In genomic region chr12:84233488-84234100, GRCm38 (mm10) we compare ENCODE assay signal across 31 mouse cellular contexts. TPM values are rescaled to one million over a fixed set of nuclear protein-coding genes. Genes with fewer than 3 reads are reported as not detected.
A peak's percentile ranks its signal among the peaks of the same experiment; 100 is the strongest.
DNase-seq lines count a peak whose midpoint lies in the region; ATAC-seq and TF ChIP-seq lines count a peak whose summit lies in the region.
"Had no signal": no experiment of that assay in that cellular context is flagged by ENCODE, and none has a peak within 500 bp of the region (broad histone marks: within the 10 kb centered on the region; RNA-seq: fewer than 3 reads in every experiment).

No protein-coding gene starts in this region.

- no peak overlapping the region for H3K4me3 ChIP-seq in liver, adult 2 months (ENCODE audit: insufficient read depth, low read depth, low read length)
- H3K4me3 ChIP-seq in intestine, postnatal 0 days (ENCODE audit: low read depth, low read length) = no peak overlapping the region
- H3K4me3 ChIP-seq in liver, embryonic 16.5 days (ENCODE audit: low read depth, low read length) = no peak overlapping the region
- H3K4me3 ChIP-seq in gastrocnemius, adult 2 months = no peak overlapping the region
- H3K4me3 ChIP-seq: embryonic facial prominence, embryonic 12.5 days; heart, adult 2 months; heart, embryonic 12.5 days; hindbrain, embryonic 15.5 days; layer of hippocampus, adult 2 months; left cerebral cortex, adult 2 months; midbrain, embryonic 10.5 days; midbrain, embryonic 15.5 days; neural tube, embryonic 15.5 days had no signal

- H3K27ac ChIP-seq in liver, adult 2 months (replicated peaks; ENCODE audit: insufficient read depth, low read depth, low read length) = no peak overlapping the region
- H3K27ac ChIP-seq in intestine, postnatal 0 days (ENCODE audit: low read depth, low read length) = peak overlapping the region; percentile 66
- no peak overlapping the region for H3K27ac ChIP-seq in liver, embryonic 16.5 days (ENCODE audit: low read length)
- no peak overlapping the region for H3K27ac ChIP-seq in gastrocnemius, adult 2 months
- H3K27ac ChIP-seq: embryonic facial prominence, embryonic 12.5 days; heart, adult 2 months; hindbrain, embryonic 15.5 days; layer of hippocampus, adult 2 months; left cerebral cortex, adult 2 months; midbrain, embryonic 10.5 days; midbrain, embryonic 15.5 days; neural tube, embryonic 15.5 days had no signal

- H3K36me3 ChIP-seq in liver, adult 2 months (ENCODE audit: control insufficient read depth, insufficient read depth, low read length) = no peaks in the 10 kb centered on the region
- no peaks in the 10 kb centered on the region for H3K36me3 ChIP-seq in intestine, postnatal 0 days (ENCODE audit: control insufficient read depth, insufficient read depth)
- H3K36me3 ChIP-seq in liver, embryonic 16.5 days (ENCODE audit: control insufficient read depth, insufficient read depth) = no peaks in the 10 kb centered on the region
- H3K36me3 ChIP-seq: embryonic facial prominence, embryonic 12.5 days; heart, embryonic 12.5 days; hindbrain, embryonic 15.5 days; midbrain, embryonic 10.5 days; midbrain, embryonic 15.5 days; neural tube, embryonic 15.5 days had no signal

- no peak overlapping the region for H3K9ac ChIP-seq in liver, adult 2 months (ENCODE audit: low read depth, low read length)
- H3K9ac ChIP-seq in intestine, postnatal 0 days (ENCODE audit: low read depth, low read length) = no peak overlapping the region
- H3K9ac ChIP-seq in liver, embryonic 16.5 days (ENCODE audit: low read depth, low read length) = no peak overlapping the region
- H3K9ac ChIP-seq: embryonic facial prominence, embryonic 12.5 days; heart, embryonic 12.5 days; hindbrain, embryonic 15.5 days; lung, embryonic 14.5 days; midbrain, embryonic 15.5 days; neural tube, embryonic 15.5 days had no signal

- peak; percentile 74 for DNase-seq in liver, adult 2 months (ENCODE audit: extremely low read depth, low read depth, low spot score)
- no peak for DNase-seq in liver
- no peak for DNase-seq in gastrocnemius, adult 2 months
- no peak for DNase-seq in left cerebral cortex, adult 8-10 months (ENCODE audit: low spot score in 2 of 2)
- DNase-seq: adrenal gland, postnatal 36 days; cerebellum, adult 2 months; cerebellum, postnatal 25 days; heart, adult 2 months; heart, postnatal 4 days; kidney, adult 9 months; kidney, postnatal 10 days; left cerebral cortex, postnatal 4 days; lung, embryonic 14.5 days; lung, postnatal 14 days; retina, postnatal 1 day; right cerebral cortex, postnatal 25 days; thymus, postnatal 4 days had no signal

- H3K79me2 ChIP-seq in liver, adult 2 months (ENCODE audit: control insufficient read depth, insufficient read depth, low read length) = no peaks in the 10 kb centered on the region

- peak; percentile 84 for ATAC-seq in intestine, postnatal 0 days
- ATAC-seq in liver, embryonic 16.5 days (ENCODE audit: low read depth) = 0 out of 2 replicates have a peak, but pooled peaks have one; percentile 21
- no peak for ATAC-seq in megakaryocyte-erythroid progenitor cell, adult 5-6 weeks (replicated peaks; ENCODE audit: low FRiP score, low TSS enrichment, poor library complexity, severe bottlenecking)
- ATAC-seq: CD4-positive, CD25-positive, alpha-beta regulatory T cell, adult 4 months; forebrain, embryonic 14.5 days; inflammation-experienced regulatory T-cells, adult 6 months; midbrain, embryonic 15.5 days had no signal

- no peak for TF ChIP-seq POLR2A in liver, adult 2 months (IDR thresholded peaks at IDR 0.05; ENCODE audit: extremely low read depth, insufficient read depth, low read length)

- H3K4me2 ChIP-seq in intestine, postnatal 0 days (replicated peaks; ENCODE audit: low read depth) = no peak overlapping the region
- no peak overlapping the region for H3K4me2 ChIP-seq in liver, embryonic 16.5 days (ENCODE audit: low read depth, low read length)
- H3K4me2 ChIP-seq: embryonic facial prominence, embryonic 12.5 days; heart, embryonic 12.5 days; hindbrain, embryonic 15.5 days; lung, embryonic 14.5 days; midbrain, embryonic 15.5 days; neural tube, embryonic 15.5 days had no signal

- WGBS in liver, adult 2 months = 89% methylated on average over 8 of the region's 8 CpGs
- WGBS in intestine, postnatal 0 days = 40% methylated on average over 8 of the region's 8 CpGs
- 42% methylated on average over 8 of the region's 8 CpGs for WGBS in liver, embryonic 16.5 days (ENCODE audit: insufficient replicate concordance)

- H3K27me3 ChIP-seq in liver, adult 2 months (ENCODE audit: control insufficient read depth, insufficient read depth, low read length) = no peaks in the 10 kb centered on the region
- no peaks in the 10 kb centered on the region for H3K27me3 ChIP-seq in intestine, postnatal 0 days (replicated peaks; ENCODE audit: control insufficient read depth, insufficient read depth, low read length)
- no peaks in the 10 kb centered on the region for H3K27me3 ChIP-seq in liver, embryonic 16.5 days (ENCODE audit: control insufficient read depth, insufficient read depth, low read depth, low read length)
- H3K27me3 ChIP-seq: embryonic facial prominence, embryonic 12.5 days; heart, embryonic 12.5 days; hindbrain, embryonic 15.5 days; midbrain, embryonic 15.5 days; neural tube, embryonic 15.5 days had no signal

- no peaks in the 10 kb centered on the region for H3K9me3 ChIP-seq in intestine, postnatal 0 days (ENCODE audit: control insufficient read depth)
- no peaks in the 10 kb centered on the region for H3K9me3 ChIP-seq in liver, embryonic 16.5 days (replicated peaks; ENCODE audit: control insufficient read depth, low read length)
- H3K9me3 ChIP-seq: embryonic facial prominence, embryonic 12.5 days; heart, embryonic 12.5 days; hindbrain, embryonic 15.5 days; midbrain, embryonic 10.5 days; midbrain, embryonic 15.5 days; neural tube, embryonic 15.5 days had no signal

- no peak for TF ChIP-seq CTCF in liver, adult 2 months (IDR thresholded peaks at IDR 0.05; ENCODE audit: low read depth, low read length)
- TF ChIP-seq CTCF in intestine, postnatal 0 days (IDR thresholded peaks at IDR 0.05; ENCODE audit: low read depth) = no peak
- no peak for TF ChIP-seq CTCF in gastrocnemius, adult 2 months (IDR thresholded peaks at IDR 0.05)

- intact Hi-C loops in gastrocnemius, adult 2 months (cut with DNase I) = no loop called here

- peaks cover 1% of the 10 kb centered on the region; the same call in 1 of the 2 replicates for H3K4me1 ChIP-seq in liver, adult 2 months (ENCODE audit: control insufficient read depth, insufficient read depth, low read length)
- 0 out of 2 replicates have a peak, but pooled peaks cover 4% of the 10 kb centered on the region for H3K4me1 ChIP-seq in intestine, postnatal 0 days (replicated peaks; ENCODE audit: control insufficient read depth, insufficient read depth, low read length)
- H3K4me1 ChIP-seq in liver, embryonic 16.5 days (ENCODE audit: control insufficient read depth, low read depth, low read length) = peaks cover 12% of the 10 kb centered on the region
- H3K4me1 ChIP-seq: embryonic facial prominence, embryonic 12.5 days; heart, embryonic 12.5 days; hindbrain, embryonic 15.5 days; midbrain, embryonic 10.5 days; midbrain, embryonic 15.5 days; neural tube, embryonic 15.5 days had no signal

RNA-seq across cellular contexts. Expression of gene Elmsan1, which starts 14.9 kb away (rescaled TPM):
- total RNA-seq in liver, adult 2 months (2014; rRNA removed) = 2.3 and 3.2 TPM in 2 replicates
- 3.4 and 3.8 TPM in 2 replicates for polyA plus RNA-seq in liver, adult 2 months (2012; rRNA removed)
- polyA plus RNA-seq in intestine, postnatal 0 days (2015; fragmentation: Nextera tagmentation; extraction: Ambion mirVana) = 4.4 and 4.9 TPM in 2 replicates
- polyA plus RNA-seq in liver, embryonic 16.5 days (2015; fragmentation: Nextera tagmentation; extraction: Ambion mirVana) = 6.9 and 7.8 TPM in 2 replicates
- 10 to 100 TPM; 10.2 to 11.9 TPM for total RNA-seq in gastrocnemius, adult 2 months (2021)
- total RNA-seq in megakaryocyte-erythroid progenitor cell, adult 5-6 weeks (2014; fragmentation: Nextera tagmentation) = 29.6 and 42.1 TPM in 2 replicates
- 12.9 and 13.2 TPM in 2 replicates for total RNA-seq in megakaryocyte-erythroid progenitor cell, adult 5-6 weeks (2017)
- 10 to 100 TPM; 17.8 to 23.3 (median 20.3) TPM for total RNA-seq in left cerebral cortex, adult 8-10 months (2022)

RNA-seq across cellular contexts. Expression of gene Ptgr2, which starts 51.4 kb away (rescaled TPM):
- 61.9 and 75.3 TPM in 2 replicates for total RNA-seq in liver, adult 2 months (2014; rRNA removed)
- polyA plus RNA-seq in liver, adult 2 months (2012; rRNA removed) = 16.3 and 18.5 TPM in 2 replicates
- 35.3 and 41.2 TPM in 2 replicates for polyA plus RNA-seq in intestine, postnatal 0 days (2015; fragmentation: Nextera tagmentation; extraction: Ambion mirVana)
- polyA plus RNA-seq in liver, embryonic 16.5 days (2015; fragmentation: Nextera tagmentation; extraction: Ambion mirVana) = 22.8 and 25.2 TPM in 2 replicates
- 10 to 100 TPM; 56.3 to 98.8 TPM for total RNA-seq in gastrocnemius, adult 2 months (2021)
- 35.1 and 43.9 TPM in 2 replicates for total RNA-seq in megakaryocyte-erythroid progenitor cell, adult 5-6 weeks (2014; fragmentation: Nextera tagmentation)
- total RNA-seq in megakaryocyte-erythroid progenitor cell, adult 5-6 weeks (2017) = 72.3 and 96.3 TPM in 2 replicates
- 10 to 100 TPM; 37.4 to 42.8 (median 42.2) TPM for total RNA-seq in left cerebral cortex, adult 8-10 months (2022)
